Comparison of ENCODE assay signal across 9 mouse cellular contexts in the genomic region with DNA sequence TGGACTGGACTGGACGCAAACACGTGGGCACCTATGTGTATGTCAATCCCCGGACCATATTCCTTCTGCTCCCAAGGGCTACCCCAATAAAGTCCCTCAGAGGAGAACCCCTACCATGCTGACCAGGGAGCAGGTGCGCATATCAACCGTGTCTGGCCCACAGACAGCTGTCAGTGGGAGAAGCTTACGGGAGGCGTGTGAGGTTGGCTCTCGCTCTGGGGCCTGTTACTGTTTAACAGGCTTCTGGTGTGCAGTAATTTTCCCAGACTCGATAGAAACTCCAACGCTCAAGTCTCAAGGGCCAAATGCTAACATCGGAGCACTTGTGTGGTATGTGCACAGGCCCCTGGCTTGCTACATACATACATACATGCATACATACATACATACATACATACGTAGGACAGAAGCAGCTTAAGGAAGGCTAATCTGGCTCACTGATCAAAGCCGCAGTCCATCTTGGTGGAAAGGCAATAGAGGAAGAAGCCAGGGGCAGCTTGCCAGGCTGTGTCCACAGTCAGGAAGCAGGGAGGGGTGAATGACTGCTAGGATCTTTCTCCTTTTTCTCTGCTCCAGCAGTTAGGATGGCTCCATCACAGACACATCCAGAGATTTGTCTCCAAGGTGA. TPM values are rescaled to one million over a fixed set of nuclear protein-coding genes. Genes with fewer than 3 reads are reported as not detected.
DNase-seq lines count a peak whose midpoint lies in the region; ATAC-seq and TF ChIP-seq lines count a peak whose summit lies in the region.
"Had no signal": no experiment of that assay in that cellular context is flagged by ENCODE, and none has a peak within 500 bp of the region (broad histone marks: within the 10 kb centered on the region; RNA-seq: fewer than 3 reads in every experiment).

No protein-coding gene starts in this region.

- TF ChIP-seq CTCF in midbrain, postnatal 0 days (IDR thresholded peaks at IDR 0.05), result no peak

- H3K4me3 ChIP-seq in midbrain, postnatal 0 days (ENCODE audit: low read depth, low read length), result no peak overlapping the region
- H3K4me3 ChIP-seq in midbrain, embryonic 15.5 days, result no peak overlapping the region
- H3K4me3 ChIP-seq in kidney, embryonic 14.5 days (ENCODE audit: low read length), result no peak overlapping the region
- H3K4me3 ChIP-seq: neural tube, embryonic 12.5 days had no signal

- no peak overlapping the region for H3K9ac ChIP-seq in midbrain, postnatal 0 days (replicated peaks; ENCODE audit: low read length, poor library complexity, severe bottlenecking)
- H3K9ac ChIP-seq in midbrain, embryonic 15.5 days, result no peak overlapping the region
- no peak overlapping the region for H3K9ac ChIP-seq in kidney, embryonic 14.5 days (ENCODE audit: low read depth, low read length)
- H3K9ac ChIP-seq: neural tube, embryonic 12.5 days had no signal

- no peaks in the 10 kb centered on the region for H3K27me3 ChIP-seq in midbrain, postnatal 0 days (ENCODE audit: insufficient read depth, low read length)
- no peaks in the 10 kb centered on the region for H3K27me3 ChIP-seq in midbrain, embryonic 15.5 days (replicated peaks)
- H3K27me3 ChIP-seq in kidney, embryonic 14.5 days (ENCODE audit: control insufficient read depth, insufficient read depth, low read length), result no peaks in the 10 kb centered on the region
- H3K27me3 ChIP-seq: neural tube, embryonic 12.5 days had no signal

- 72% methylated on average over 13 of the region's 13 CpGs for WGBS in midbrain, postnatal 0 days
- whole genome bisulfite sequencing in midbrain, embryonic 15.5 days, result 82% methylated on average over 13 of the region's 13 CpGs
- 68% methylated on average over 13 of the region's 13 CpGs for WGBS in kidney, embryonic 14.5 days

- no peak for ATAC-seq in midbrain, postnatal 0 days (ENCODE audit: low FRiP score)
- no peak for ATAC-seq in midbrain, embryonic 15.5 days (replicated peaks)
- peak; percentile 20; the same call in 1 of the 2 replicates for ATAC-seq in kidney, embryonic 14.5 days (ENCODE audit: low FRiP score, low TSS enrichment)
- ATAC-seq in activated CD4-positive, CD25-positive, alpha-beta regulatory T cell, adult 4 months, result no peak

- H3K4me1 ChIP-seq in midbrain, postnatal 0 days (ENCODE audit: insufficient read depth, low read length), result 0 out of 2 replicates have a peak, but pooled peaks cover 4% of the 10 kb centered on the region
- peaks cover 4% of the 10 kb centered on the region; the same call in 1 of the 2 replicates for H3K4me1 ChIP-seq in midbrain, embryonic 15.5 days
- H3K4me1 ChIP-seq in kidney, embryonic 14.5 days (ENCODE audit: control insufficient read depth, insufficient read depth, low read length), result peaks cover 23% of the 10 kb centered on the region
- H3K4me1 ChIP-seq: neural tube, embryonic 12.5 days had no signal

- H3K36me3 ChIP-seq in midbrain, postnatal 0 days (ENCODE audit: insufficient read depth, low read length), result no peaks in the 10 kb centered on the region
- no peaks in the 10 kb centered on the region for H3K36me3 ChIP-seq in midbrain, embryonic 15.5 days (replicated peaks)
- H3K36me3 ChIP-seq in kidney, embryonic 14.5 days (ENCODE audit: control insufficient read depth, insufficient read depth, low read length), result no peaks in the 10 kb centered on the region
- H3K36me3 ChIP-seq: neural tube, embryonic 12.5 days had no signal

- H3K4me2 ChIP-seq in midbrain, postnatal 0 days (ENCODE audit: low read depth, low read length, poor library complexity, severe bottlenecking), result no peak overlapping the region
- H3K4me2 ChIP-seq in midbrain, embryonic 15.5 days, result no peak overlapping the region
- no peak overlapping the region for H3K4me2 ChIP-seq in kidney, embryonic 14.5 days (replicated peaks; ENCODE audit: low read depth, low read length)
- H3K4me2 ChIP-seq: neural tube, embryonic 12.5 days had no signal

- H3K9me3 ChIP-seq in midbrain, postnatal 0 days (ENCODE audit: low read length), result no peaks in the 10 kb centered on the region
- no peaks in the 10 kb centered on the region for H3K9me3 ChIP-seq in midbrain, embryonic 15.5 days
- no peaks in the 10 kb centered on the region for H3K9me3 ChIP-seq in kidney, embryonic 14.5 days (ENCODE audit: control insufficient read depth, low read length)
- H3K9me3 ChIP-seq: neural tube, embryonic 12.5 days had no signal

- no peak overlapping the region for H3K27ac ChIP-seq in midbrain, postnatal 0 days (ENCODE audit: low read depth, low read length)
- no peak overlapping the region for H3K27ac ChIP-seq in midbrain, embryonic 15.5 days
- H3K27ac ChIP-seq in kidney, embryonic 14.5 days (ENCODE audit: low read depth, low read length), result peak overlapping the region; percentile 69
- H3K27ac ChIP-seq: neural tube, embryonic 12.5 days had no signal

- peak; percentile 26 to 29 for DNase-seq in cerebellum, postnatal 36 days
- DNase-seq in cerebellum, adult 9-11 months, result no peak
- DNase-seq in midbrain, postnatal 0 days (ENCODE audit: low spot score), result peak; percentile 70
- peak; percentile 53 to 67 for DNase-seq in lung, postnatal 4 days
- no peak for DNase-seq in left cerebral cortex, adult 11 months (ENCODE audit: low spot score)

RNA-seq across cellular contexts. Expression of gene Scarb1, which starts 27.8 kb away (rescaled TPM):
- 60.2 and 74.0 TPM in 2 replicates for total RNA-seq in midbrain, postnatal 0 days (2014; rRNA removed)
- polyA plus RNA-seq in midbrain, postnatal 0 days (2015; fragmentation: Nextera tagmentation; extraction: Ambion mirVana), result 57.7 and 57.9 TPM in 2 replicates
- 40.3 and 45.9 TPM in 2 replicates for polyA plus RNA-seq in midbrain, embryonic 15.5 days (2015; fragmentation: Nextera tagmentation; extraction: Ambion mirVana)
- polyA plus RNA-seq in kidney, embryonic 14.5 days (2014; fragmentation: Nextera tagmentation; extraction: Ambion mirVana), result 34.8 and 48.8 TPM in 2 replicates
- polyA plus RNA-seq in activated CD4-positive, CD25-positive, alpha-beta regulatory T cell, adult 4 months (2017; shearing (Covaris generic)), result 1 to 10 TPM; 8.8 to 9.4 TPM

Comparison
In these comparisons a context has a peak if more than half of its experiments do, and no peak if none do; other contexts are left out.
1. DNase-seq: peak in cerebellum, postnatal 36 days (2 of 2), midbrain, postnatal 0 days (single experiment) and lung, postnatal 4 days (2 of 2); none in cerebellum, adult 9-11 months (single experiment) and left cerebral cortex, adult 11 months (single experiment).